Mouse (Mus musculus): ENCODE results near the gene Klra17. TPM values are rescaled to one million over a fixed set of nuclear protein-coding genes. Genes with fewer than 3 reads are reported as not detected.
"Not testable (repeated sequence)": the region's sequence is repeated elsewhere in the genome, so short reads cannot be mapped to it uniquely, and the experiment has no call there.

Klra17 gene
- not detected in 2 replicates for polyA plus RNA-seq (2015; fragmentation: Nextera tagmentation; extraction: Ambion mirVana)

GRCm38 (mm10) chr6:129876549-129876948 lies at the start of gene Klra17:
Klra17 (minus strand) TSS chr6:129876672.
- 43% methylated on average over 1 of the region's 1 CpGs for WGBS
- Histone ChIP-seq H3K4me2 (no peak within 1 kb of the TSS), H3K27me3 (no peaks in the 10 kb centered on the region), H3K9me3 (replicated peaks) (peaks cover 8% of the 10 kb centered on the region), H3K36me3 (ENCODE audit: poor library complexity, severe bottlenecking) (no peaks in the 10 kb centered on the region), H3K27ac (no peak within 1 kb of the TSS), H3K9ac (no peak within 1 kb of the TSS), H3K4me3 (no peak within 1 kb of the TSS), H3K4me1 (no peaks in the 10 kb centered on the region)
- no peak for ATAC-seq

GRCm38 (mm10) chr6:129917476-129917946 lies 41.0 kb upstream of the Klra17 start, which contains the start of gene Klra5:
Klra5 (minus strand) TSS chr6:129917650.
- H3K4me1 ChIP-seq; H3K4me3 ChIP-seq; H3K36me3 ChIP-seq (ENCODE audit: poor library complexity, severe bottlenecking); H3K27me3 ChIP-seq; ATAC-seq; H3K9ac ChIP-seq; H3K4me2 ChIP-seq; H3K27ac ChIP-seq: not testable (repeated sequence)
- H3K9me3 ChIP-seq (replicated peaks): peaks cover 43% of the 10 kb centered on the region

GRCm38 (mm10) chr6:129916996-129917395 lies 40.5 kb upstream of the Klra17 start:
- Histone ChIP-seq H3K27me3 (no peaks in the 10 kb centered on the region), H3K9me3 (replicated peaks) (peaks cover 40% of the 10 kb centered on the region), H3K9ac (no peak overlapping the region), H3K36me3 (ENCODE audit: poor library complexity, severe bottlenecking) (no peaks in the 10 kb centered on the region), H3K4me2 (no peak overlapping the region), H3K4me1 (no peaks in the 10 kb centered on the region), H3K27ac (no peak overlapping the region), H3K4me3 (no peak overlapping the region)
- no peak for ATAC-seq
- WGBS: 78% methylated on average over 1 of the region's 1 CpGs

GRCm38 (mm10) chr6:129882525-129882924 lies 6.1 kb upstream of the Klra17 start:
- ATAC-seq: no peak
- WGBS: 92% methylated on average over 2 of the region's 2 CpGs
- no peaks in the 10 kb centered on the region for H3K36me3 ChIP-seq (ENCODE audit: poor library complexity, severe bottlenecking)

GRCm38 (mm10) chr6:129862349-129862748 lies 14.1 kb downstream of the Klra17 start, which contains the start of gene Gm17631:
Gm17631 (plus strand) TSS chr6:129862649.
- not testable (repeated sequence) for ATAC-seq; H3K27ac ChIP-seq; H3K9ac ChIP-seq; H3K36me3 ChIP-seq (ENCODE audit: poor library complexity, severe bottlenecking); H3K4me2 ChIP-seq; H3K4me3 ChIP-seq; H3K27me3 ChIP-seq; H3K4me1 ChIP-seq
- WGBS: no CpG with 5 or more reads among the region's 3 CpGs
- H3K9me3 ChIP-seq (replicated peaks): peaks cover 23% of the 10 kb centered on the region

More at GRCm38 (mm10) chr6:129882525-129882924, 6.1 kb upstream of the Klra17 start:
- Histone ChIP-seq H3K4me1 (no peaks in the 10 kb centered on the region), H3K27me3 (no peaks in the 10 kb centered on the region), H3K9me3 (replicated peaks) (peaks cover 17% of the 10 kb centered on the region), H3K4me3 (no peak overlapping the region), H3K4me2 (no peak overlapping the region), H3K9ac (no peak overlapping the region), H3K27ac (no peak overlapping the region)

GRCm38 (mm10) chr6:129825559-129825958 lies 50.9 kb downstream of the Klra17 start:
- Histone ChIP-seq H3K4me1 (no peaks in the 10 kb centered on the region), H3K9ac (no peak overlapping the region), H3K4me2 (no peak overlapping the region), H3K27me3 (no peaks in the 10 kb centered on the region), H3K4me3 (no peak overlapping the region), H3K9me3 (replicated peaks) (peaks cover 18% of the 10 kb centered on the region), H3K36me3 (ENCODE audit: poor library complexity, severe bottlenecking) (no peaks in the 10 kb centered on the region), H3K27ac (no peak overlapping the region)
- 90% methylated on average over 1 of the region's 1 CpGs for WGBS
- ATAC-seq: no peak

GRCm38 (mm10) chr6:129824004-129824403 lies 52.5 kb downstream of the Klra17 start:
- Histone ChIP-seq H3K9ac (no peak overlapping the region), H3K4me2 (no peak overlapping the region), H3K27ac (no peak overlapping the region), H3K4me3 (no peak overlapping the region), H3K4me1 (no peaks in the 10 kb centered on the region), H3K9me3 (replicated peaks) (peaks cover 17% of the 10 kb centered on the region), H3K27me3 (no peaks in the 10 kb centered on the region), H3K36me3 (ENCODE audit: poor library complexity, severe bottlenecking) (no peaks in the 10 kb centered on the region)
- WGBS: 88% methylated on average over 1 of the region's 1 CpGs
- ATAC-seq: no peak

- H3K9me3 ChIP-seq (replicated peaks): peaks cover 7% of the 10 kb centered on the region
- H3K9ac ChIP-seq: no peak overlapping the region
- no peak overlapping the region for H3K4me3 ChIP-seq
- H3K27me3 ChIP-seq: no peaks in the 10 kb centered on the region
- 66% methylated on average over 3 of the region's 3 CpGs for WGBS
- no peak overlapping the region for H3K4me2 ChIP-seq
- no peaks in the 10 kb centered on the region for H3K36me3 ChIP-seq (ENCODE audit: poor library complexity, severe bottlenecking)
- no peak for ATAC-seq
- no peak overlapping the region for H3K27ac ChIP-seq
- no peaks in the 10 kb centered on the region for H3K4me1 ChIP-seq
These were observed 58.7 kb downstream of the Klra17 start for GRCm38 (mm10) chr6:129817731-129818130.

- not testable (repeated sequence) for H3K4me2 ChIP-seq; ATAC-seq; H3K27me3 ChIP-seq; H3K4me1 ChIP-seq; H3K27ac ChIP-seq; H3K4me3 ChIP-seq; H3K9me3 ChIP-seq (replicated peaks); H3K36me3 ChIP-seq (ENCODE audit: poor library complexity, severe bottlenecking); H3K9ac ChIP-seq
- 89% methylated on average over 3 of the region's 3 CpGs for WGBS
These were observed 92.3 kb downstream of the Klra17 start, which contains the start of gene Gm156 for GRCm38 (mm10) chr6:129784170-129784569. Gm156 (minus strand) TSS chr6:129784270.

Other genes starting within 250 kb of the Klra17 start
- gene Klrc3, start 233.3 kb downstream of the Klra17 start, polyA plus RNA-seq (2015; fragmentation: Nextera tagmentation; extraction: Ambion mirVana): not detected in 2 replicates
- gene Klrc2, start 216.0 kb downstream of the Klra17 start, polyA plus RNA-seq (2015; fragmentation: Nextera tagmentation; extraction: Ambion mirVana): not detected in 2 replicates
- gene Klrc1, start 197.7 kb downstream of the Klra17 start, polyA plus RNA-seq (2015; fragmentation: Nextera tagmentation; extraction: Ambion mirVana): not detected in 2 replicates
- not detected in 2 replicates for gene Klri1, start 159.5 kb downstream of the Klra17 start, polyA plus RNA-seq (2015; fragmentation: Nextera tagmentation; extraction: Ambion mirVana)
- not detected in 2 replicates for gene Klri2, start 136.2 kb downstream of the Klra17 start, polyA plus RNA-seq (2015; fragmentation: Nextera tagmentation; extraction: Ambion mirVana)
- not detected in 2 replicates for gene Gm156, start 92.4 kb downstream of the Klra17 start, polyA plus RNA-seq (2015; fragmentation: Nextera tagmentation; extraction: Ambion mirVana)
- not detected in 2 replicates for gene Gm17631, start 14.0 kb downstream of the Klra17 start, polyA plus RNA-seq (2015; fragmentation: Nextera tagmentation; extraction: Ambion mirVana)
- gene Klra5, start 41.0 kb upstream of the Klra17 start, polyA plus RNA-seq (2015; fragmentation: Nextera tagmentation; extraction: Ambion mirVana): not detected in 2 replicates
- gene Klra6, start 150.3 kb upstream of the Klra17 start, polyA plus RNA-seq (2015; fragmentation: Nextera tagmentation; extraction: Ambion mirVana): not detected in 2 replicates
- gene Klra4, start 190.6 kb upstream of the Klra17 start, polyA plus RNA-seq (2015; fragmentation: Nextera tagmentation; extraction: Ambion mirVana): not detected in 2 replicates